Mouse (Mus musculus) T-helper 1 cell (primary cell): ENCODE measurements at regions not wholly inside any gene's neighbourhood (a gene's known extent, or its start where the extent isn't known, plus 50 kb on each side); places are given as distances from the start of the nearest gene placed in this dataset.
"Not testable (repeated sequence)": the region's sequence is repeated elsewhere in the genome, so short reads cannot be mapped to it uniquely, and the experiment has no call there.

ENCODE experiments used
- in situ Hi-C: fragments of 300-600 bp; cut with MboI, MseI; formaldehyde crosslinking; loops from one replicate; pipeline ENCODE4 v1.15.1; 2025; ENCODE audit warnings: high pct_unique_total_duplicates

- in situ Hi-C loops: not testable (repeated sequence)
These were observed 193.9 kb upstream of the Kcnmb2 start for GRCm38 (mm10) chr3:31708367-31708766.

DNA sequence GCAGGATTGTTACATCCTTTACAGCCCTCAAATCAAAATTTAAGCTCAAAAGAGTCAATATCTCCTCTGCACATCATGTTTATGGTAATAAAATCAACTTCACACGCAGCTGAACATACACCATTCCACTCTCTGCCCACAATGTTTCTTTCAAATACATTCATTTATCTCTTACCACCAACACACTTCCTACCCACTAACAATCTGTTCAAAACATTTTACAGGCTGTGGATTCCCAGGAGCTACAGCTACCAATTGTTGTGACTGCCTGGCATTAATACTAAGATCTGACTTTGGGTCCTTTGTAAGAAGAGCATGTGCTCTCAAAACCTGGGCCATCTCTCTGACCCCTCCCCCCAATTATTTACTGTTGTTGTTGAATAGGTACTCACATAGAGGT, 161.0 kb upstream of the Kcnmb2 start:
- in situ Hi-C loops: no loop called here

- in situ Hi-C loops: no loop called here
These were observed 146.4 kb upstream of the Kcnmb2 start for GRCm38 (mm10) chr3:31755881-31756280.

DNA sequence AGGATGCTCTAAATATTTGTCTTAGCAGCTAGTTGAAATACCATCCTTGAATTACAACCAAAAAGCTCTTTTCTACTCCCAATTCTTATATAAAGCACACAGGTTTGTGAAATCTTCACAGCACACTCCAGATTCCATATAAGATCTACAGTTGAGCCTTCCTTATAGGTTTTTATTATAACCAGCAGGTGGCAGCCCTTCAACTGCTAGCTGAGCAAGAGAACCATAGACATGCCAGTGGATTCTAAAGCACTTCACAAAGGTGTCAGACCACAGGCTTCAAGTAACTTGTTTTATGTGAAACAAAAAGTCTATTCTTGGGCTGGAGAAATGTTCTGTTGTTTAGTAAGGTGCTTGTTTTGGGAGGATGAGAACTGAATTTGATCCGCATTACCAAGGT, 133.1 kb upstream of the Kcnmb2 start:
- in situ Hi-C loops: no loop called here

- in situ Hi-C loops: loop anchor here (25.0 kb wide), 1 partner anchor 697 kb away; the partner anchor contains the start of gene Kcnmb3
These were observed 111.9 kb upstream of the Kcnmb2 start for GRCm38 (mm10) chr3:31790342-31790970.

GRCm38 (mm10) chr3:31793466-31794040, 108.8 kb upstream of the Kcnmb2 start:
- in situ Hi-C loops: loop anchor here (25.0 kb wide), 1 partner anchor 694 kb away; the partner anchor contains the start of gene Kcnmb3

- in situ Hi-C loops: loop anchor here (5.0 to 25.0 kb wide), 2 partner anchors 526 to 691 kb away; partner anchors contain the start of gene Kcnmb3
These were observed 105.7 kb upstream of the Kcnmb2 start for GRCm38 (mm10) chr3:31796621-31797020.

- in situ Hi-C loops: loop anchor here (5.0 to 25.0 kb wide), 2 partner anchors 523 to 688 kb away; partner anchors contain the start of gene Kcnmb3
These were observed 103.1 kb upstream of the Kcnmb2 start for GRCm38 (mm10) chr3:31799192-31799591.

GRCm38 (mm10) chr3:31804038-31804437, 98.3 kb upstream of the Kcnmb2 start:
- in situ Hi-C loops: loop anchor here (10.0 kb wide), 1 partner anchor 799 kb away; no protein-coding TSS in a partner anchor

GRCm38 (mm10) chr3:31807741-31808140, 94.6 kb upstream of the Kcnmb2 start:
- in situ Hi-C loops: loop anchor here (10.0 kb wide), 1 partner anchor 803 kb away; no protein-coding TSS in a partner anchor

DNA sequence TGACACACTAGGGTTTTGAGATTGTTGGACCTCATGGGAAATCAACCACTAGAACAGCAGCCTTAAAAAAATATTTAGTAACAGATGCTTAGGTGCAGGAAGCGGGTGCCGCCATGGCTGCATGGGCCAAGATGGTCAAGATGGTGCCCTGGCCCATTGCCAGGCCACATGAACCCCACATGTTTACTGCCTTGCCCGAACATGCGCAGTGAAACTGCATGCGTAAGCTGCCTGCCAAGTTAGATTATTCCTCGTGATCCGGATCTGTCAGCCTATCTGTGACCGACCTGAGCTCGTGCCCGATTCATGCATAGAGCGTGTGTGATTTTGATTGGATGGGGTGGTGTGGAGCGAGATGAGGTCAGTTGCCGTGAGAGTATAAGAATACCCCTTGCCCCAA, 93.2 kb upstream of the Kcnmb2 start:
- in situ Hi-C loops: loop anchor here (10.0 kb wide), 1 partner anchor 804 kb away; no protein-coding TSS in a partner anchor

GRCm38 (mm10) chr3:31811232-31811631, 91.1 kb upstream of the Kcnmb2 start:
- in situ Hi-C loops: no loop called here

DNA sequence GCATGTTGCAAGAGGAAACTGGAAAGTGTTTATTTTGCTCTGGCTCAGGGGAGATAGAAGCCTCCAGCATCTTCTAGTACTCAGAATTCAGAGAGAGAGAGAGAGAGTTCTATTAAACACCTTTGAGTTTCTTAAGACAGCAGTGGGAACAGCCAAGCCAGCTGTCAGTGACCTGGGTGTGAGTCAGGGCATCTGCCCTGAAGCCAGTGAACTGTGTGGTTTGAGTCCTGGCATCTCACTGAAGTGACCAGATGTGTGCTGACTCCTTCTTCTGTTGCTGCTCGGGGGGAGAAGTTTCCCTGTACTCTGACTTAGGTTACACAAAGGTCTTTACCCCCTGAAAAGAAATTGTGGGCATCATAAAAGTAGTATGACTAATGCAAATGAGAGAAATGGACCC, 70.4 kb upstream of the Kcnmb2 start:
- in situ Hi-C loops: no loop called here

DNA sequence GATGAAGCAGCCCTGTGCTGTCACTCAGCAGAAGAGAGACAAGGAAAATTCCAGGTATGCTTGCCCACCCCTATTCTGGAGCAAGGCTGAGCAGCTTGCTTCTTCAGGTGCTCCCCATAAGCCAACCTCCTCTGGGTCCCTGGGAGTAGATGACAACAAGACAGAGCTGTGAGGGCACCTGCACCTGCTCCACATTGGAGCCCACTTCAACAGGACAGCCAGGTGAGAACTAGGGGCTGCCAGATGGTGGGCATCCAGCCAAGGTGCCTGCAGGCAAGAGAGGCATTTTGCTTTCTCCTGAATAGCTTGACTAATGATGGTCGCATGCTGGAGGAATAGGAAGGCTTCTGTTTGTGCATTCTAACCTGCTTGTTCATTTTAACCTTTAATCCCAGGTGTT, 61.1 kb upstream of the Kcnmb2 start:
- in situ Hi-C loops: no loop called here

DNA sequence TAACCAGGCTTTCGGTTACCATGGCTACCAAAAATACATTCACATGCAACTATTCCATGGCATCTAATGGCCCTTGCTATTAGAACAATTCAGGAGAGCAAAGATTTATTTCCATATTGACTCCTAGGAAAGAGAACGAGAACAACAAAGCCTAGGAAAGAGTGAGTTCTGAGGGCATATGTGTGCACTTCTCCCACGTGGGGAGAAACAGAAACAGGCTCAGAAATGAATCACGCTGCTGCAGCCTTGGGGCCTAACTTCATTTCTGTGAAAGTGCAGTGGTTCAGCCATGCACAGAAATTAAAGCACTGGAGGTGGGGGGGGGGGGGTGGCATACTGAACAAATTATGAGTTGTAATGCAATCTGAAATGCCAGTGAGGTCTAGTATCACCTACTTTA, 55.2 kb upstream of the Kcnmb2 start:
- in situ Hi-C loops: no loop called here
